Mouse (Mus musculus) small intestine, adult 2 months (tissue): Measurements from ENCODE around the gene Taf6l. TPM values are rescaled to one million over a fixed set of nuclear protein-coding genes. Genes with fewer than 3 reads are reported as not detected.

ENCODE experiments used
- H3K27ac ChIP-seq: fragments of 200-500 bp; 2 replicates; pipeline ENCODE4 v1.5.1; 2012; ENCODE audit warnings: low read depth, low read length, control low read depth, inconsistent platforms; ENCODE audit not compliant: insufficient read depth
- H3K27me3 ChIP-seq: fragments of 200-500 bp; 2 replicates; pipeline ENCODE4 v1.6.1; 2012; ENCODE audit warnings: mild to moderate bottlenecking, moderate library complexity, low read length, inconsistent platforms; ENCODE audit not compliant: control insufficient read depth, insufficient read depth
- H3K36me3 ChIP-seq: fragments of 200-500 bp; 2 replicates; pipeline ENCODE4 v1.6.1; 2012; ENCODE audit warnings: mild to moderate bottlenecking, low read length, control low read depth, inconsistent platforms; ENCODE audit not compliant: control insufficient read depth, insufficient read depth
- H3K4me1 ChIP-seq: fragments of 200-500 bp; 2 replicates; pipeline ENCODE4 v1.6.1; 2012; ENCODE audit warnings: low read length, inconsistent platforms, mixed read lengths; ENCODE audit not compliant: control insufficient read depth, insufficient read depth, insufficient read length
- H3K4me3 ChIP-seq: fragments of 200-500 bp; 2 replicates; pipeline ENCODE4 v1.5.1; 2012; ENCODE audit warnings: low read depth, mild to moderate bottlenecking, control low read depth, inconsistent platforms, low read length, moderate library complexity
- CTCF ChIP-seq: fragments of 200-500 bp; IDR thresholded peaks from 2 replicates; pipeline ENCODE4 v1.5.1; 2012; ENCODE audit warnings: low read depth, mild to moderate bottlenecking, control low read depth, inconsistent platforms, low read length, moderate library complexity, mixed read lengths; ENCODE audit not compliant: insufficient replicate concordance, insufficient read length; ENCODE audit errors: extremely low read depth
- POLR2A ChIP-seq: fragments of 200-500 bp; IDR thresholded peaks from 2 replicates; pipeline ENCODE4 v1.6.1; 2012; ENCODE audit warnings: low read depth, mild to moderate bottlenecking, control low read depth, inconsistent platforms, low read length, moderate library complexity
- WGBS: fragments of 180-500 bp; shearing (Covaris S2); methylation state at CpG from one replicate; pipeline ENCODE4 v1.1.7; 2018; 5-methylcytosine and 5-hydroxymethylcytosine counted together
- polyA plus RNA-seq: library from polyadenylated mRNA; depleted of rRNA; stranded (reverse); fragments of >200 nt; gene quantifications from 2 replicates; pipeline ENCODE4 v1.2.3, GENCODE M21; 2012

Gene Taf6l
- polyA plus RNA-seq, 1 experiment: 8.1 TPM

- 63% methylated on average over 3 of the region's 3 CpGs for WGBS
- Histone ChIP-seq H3K27ac (no peak overlapping the region), H3K36me3 (peaks cover 28% of the 10 kb centered on the region), H3K4me1 (no peaks in the 10 kb centered on the region), H3K27me3 (no peaks in the 10 kb centered on the region), H3K4me3 (no peak overlapping the region)
- no peak for TF ChIP-seq CTCF
- TF ChIP-seq POLR2A: no peak
These were observed 30.6 kb downstream of the Taf6l start for GRCm38 (mm10) chr19:8755652-8756051.

- Histone ChIP-seq H3K4me3 (no peak overlapping the region), H3K27ac (no peak overlapping the region), H3K27me3 (no peaks in the 10 kb centered on the region), H3K36me3 (peaks cover 70% of the 10 kb centered on the region), H3K4me1 (peaks cover 3% of the 10 kb centered on the region)
- 73% methylated on average over 2 of the region's 2 CpGs for WGBS
- TF ChIP-seq CTCF (peak; percentile 16; the same call in 1 of the 2 replicates), POLR2A (no peak)
These were observed 38.8 kb downstream of the Taf6l start for GRCm38 (mm10) chr19:8747368-8747767.

- H3K4me1 ChIP-seq: peaks cover 5% of the 10 kb centered on the region
- WGBS: 92% methylated on average over 1 of the region's 1 CpGs
- TF ChIP-seq POLR2A (no peak), CTCF (no peak)
- no peak overlapping the region for H3K4me3 ChIP-seq
- H3K27ac ChIP-seq: no peak overlapping the region
- peaks cover 56% of the 10 kb centered on the region for H3K36me3 ChIP-seq
- H3K27me3 ChIP-seq: no peaks in the 10 kb centered on the region
These were observed 40.8 kb downstream of the Taf6l start for GRCm38 (mm10) chr19:8745382-8745781.

- Histone ChIP-seq H3K36me3 (peaks cover 37% of the 10 kb centered on the region), H3K27me3 (no peaks in the 10 kb centered on the region), H3K4me3 (peak overlapping the region; percentile 69), H3K27ac (peak overlapping the region; percentile 67), H3K4me1 (peaks cover 5% of the 10 kb centered on the region)
- WGBS: 5% methylated on average over 14 of the region's 14 CpGs
- no peak for TF ChIP-seq CTCF
- TF ChIP-seq POLR2A: no peak
These were observed 44.0 kb downstream of the Taf6l start for GRCm38 (mm10) chr19:8742176-8742575.

- peak within 1 kb of the TSS; percentile 69 for H3K4me3 ChIP-seq
- TF ChIP-seq CTCF (no peak), POLR2A (no peak; the same call in 1 of the 2 replicates)
- H3K36me3 ChIP-seq: peaks cover 32% of the 10 kb centered on the region
- peak within 1 kb of the TSS; percentile 96 for H3K27ac ChIP-seq
- peaks cover 5% of the 10 kb centered on the region for H3K4me1 ChIP-seq
- H3K27me3 ChIP-seq: no peaks in the 10 kb centered on the region
- WGBS: 1% methylated on average over 36 of the region's 36 CpGs
These were observed 44.9 kb downstream of the Taf6l start, which contains the start of gene Stx5a for GRCm38 (mm10) chr19:8741243-8741869. TSS of gene Stx5a (plus strand) at chr19:8741413.

- WGBS: 60% methylated on average over 14 of the region's 14 CpGs
- Histone ChIP-seq H3K4me3 (peak within 1 kb of the TSS; percentile 69), H3K27ac (peak within 1 kb of the TSS; percentile 96), H3K4me1 (peaks cover 5% of the 10 kb centered on the region), H3K27me3 (no peaks in the 10 kb centered on the region), H3K36me3 (peaks cover 28% of the 10 kb centered on the region)
- no peak for TF ChIP-seq POLR2A
- no peak for TF ChIP-seq CTCF
These were observed 45.6 kb downstream of the Taf6l start, which contains the start of gene 1700092M07Rik for GRCm38 (mm10) chr19:8740603-8741002. TSS of gene 1700092M07Rik (plus strand) at chr19:8740718.

GRCm38 (mm10) chr19:8739646-8740045 is 46.6 kb downstream of the Taf6l start:
- H3K36me3 ChIP-seq: peaks cover 21% of the 10 kb centered on the region
- H3K27ac ChIP-seq: no peak overlapping the region
- H3K4me3 ChIP-seq: no peak overlapping the region
- no peaks in the 10 kb centered on the region for H3K27me3 ChIP-seq
- no peak for TF ChIP-seq POLR2A
- TF ChIP-seq CTCF: no peak
- WGBS: 93% methylated on average over 6 of the region's 6 CpGs
- peaks cover 5% of the 10 kb centered on the region for H3K4me1 ChIP-seq
